In genomic region chr17:10338286-10338685, GRCm38 (mm10) we compare ENCODE assay signal across 11 mouse cellular contexts. TPM values are rescaled to one million over a fixed set of nuclear protein-coding genes. Genes with fewer than 3 reads are reported as not detected.
DNase-seq lines count a peak whose midpoint lies in the region; ATAC-seq lines count a peak whose summit lies in the region.
"Had no signal": no experiment of that assay in that cellular context is flagged by ENCODE, and none has a peak within 500 bp of the region (broad histone marks: within the 10 kb centered on the region; RNA-seq: fewer than 3 reads in every experiment).

No protein-coding gene starts in this region.

- no peak for ATAC-seq in heart, embryonic 11.5 days (replicated peaks; ENCODE audit: insufficient number of reproducible peaks, low FRiP score, low TSS enrichment)
- ATAC-seq in liver, embryonic 15.5 days (ENCODE audit: insufficient read depth) = peak; percentile 28; the same call in 1 of the 2 replicates
- no peak for ATAC-seq in megakaryocyte-erythroid progenitor cell, adult 5-6 weeks (replicated peaks; ENCODE audit: low FRiP score, low TSS enrichment, poor library complexity, severe bottlenecking)
- ATAC-seq: CD4-positive, CD25-positive, alpha-beta regulatory T cell, adult 4 months had no signal

- DNase-seq in heart, postnatal 25 days (ENCODE audit: low spot score) = no peak
- no peak for DNase-seq in liver
- DNase-seq in kidney, postnatal 25 days = peak; percentile 74 to 80
- peak; percentile 41 for DNase-seq in lung, postnatal 25 days (ENCODE audit: low spot score)
- DNase-seq in left cerebral cortex, adult 18-20 months (ENCODE audit: low spot score in 2 of 2) = no peak
- DNase-seq: gastrocnemius, postnatal 36 days; right cerebral cortex, postnatal 4 days had no signal

- H3K36me3 ChIP-seq in heart, embryonic 11.5 days (ENCODE audit: control insufficient read depth, insufficient read depth, low read length) = no peaks in the 10 kb centered on the region
- no peaks in the 10 kb centered on the region for H3K36me3 ChIP-seq in liver, embryonic 15.5 days (replicated peaks)

- intact Hi-C loops in heart, postnatal 25 days (cut with DNase I) = loop anchor here (5.0 kb wide), 1 partner anchor 154 kb away; no protein-coding TSS in a partner anchor

- no peaks in the 10 kb centered on the region for H3K27me3 ChIP-seq in heart, embryonic 11.5 days (ENCODE audit: control insufficient read depth, insufficient read depth, low read length)
- peaks cover 39% of the 10 kb centered on the region for H3K27me3 ChIP-seq in liver, embryonic 15.5 days

- H3K9ac ChIP-seq in heart, embryonic 11.5 days (ENCODE audit: low read depth, low read length) = no peak overlapping the region
- no peak overlapping the region for H3K9ac ChIP-seq in liver, embryonic 15.5 days

- peak overlapping the region; percentile 5; the same call in 1 of the 2 replicates for H3K4me2 ChIP-seq in heart, embryonic 11.5 days
- H3K4me2 ChIP-seq in liver, embryonic 15.5 days = no peak overlapping the region

- WGBS in heart, embryonic 11.5 days (ENCODE audit: insufficient replicate concordance) = 40% methylated on average over 10 of the region's 10 CpGs
- WGBS in liver, embryonic 15.5 days (ENCODE audit: insufficient replicate concordance) = 65% methylated on average over 10 of the region's 10 CpGs

- no peak overlapping the region for H3K4me3 ChIP-seq in heart, embryonic 11.5 days (ENCODE audit: low read depth, low read length)
- no peak overlapping the region for H3K4me3 ChIP-seq in liver, embryonic 15.5 days (replicated peaks)

- H3K9me3 ChIP-seq in heart, embryonic 11.5 days (replicated peaks; ENCODE audit: control insufficient read depth, low read length) = no peaks in the 10 kb centered on the region
- no peaks in the 10 kb centered on the region for H3K9me3 ChIP-seq in liver, embryonic 15.5 days (replicated peaks)

- H3K4me1 ChIP-seq in heart, embryonic 11.5 days (ENCODE audit: control insufficient read depth, insufficient read depth, low read length) = peaks cover 31% of the 10 kb centered on the region
- 0 out of 2 replicates have a peak, but pooled peaks cover 7% of the 10 kb centered on the region for H3K4me1 ChIP-seq in liver, embryonic 15.5 days (replicated peaks)

- H3K27ac ChIP-seq in heart, embryonic 11.5 days (ENCODE audit: low read depth, low read length) = peak overlapping the region; percentile 50
- no peak overlapping the region for H3K27ac ChIP-seq in liver, embryonic 15.5 days (replicated peaks)

RNA-seq across cellular contexts. Expression of gene Qk, which starts 18.6 kb away (rescaled TPM):
- 52.6 and 60.6 TPM in 2 replicates for polyA plus RNA-seq in heart, embryonic 11.5 days (2014; fragmentation: Nextera tagmentation; extraction: Ambion mirVana)
- 100 to 1,000 TPM; 444 to 447 TPM for total RNA-seq in heart, postnatal 25 days (2021)
- 6.4 and 7.1 TPM in 2 replicates for polyA plus RNA-seq in liver, embryonic 15.5 days (2015; fragmentation: Nextera tagmentation; extraction: Ambion mirVana)
- total RNA-seq in megakaryocyte-erythroid progenitor cell, adult 5-6 weeks (2014; fragmentation: Nextera tagmentation) = 78.7 and 96.3 TPM in 2 replicates
- 57.6 and 59.9 TPM in 2 replicates for total RNA-seq in megakaryocyte-erythroid progenitor cell, adult 5-6 weeks (2017)
- total RNA-seq in left cerebral cortex, adult 18-20 months (2021) = 100 to 1,000 TPM; 299 to 327 TPM

Comparison
In these comparisons a context has a peak if more than half of its experiments do, and no peak if none do; other contexts are left out.
1. DNase-seq: peak in kidney, postnatal 25 days (2 of 2) and lung, postnatal 25 days (single experiment); none in heart, postnatal 25 days (single experiment), liver (single experiment) and left cerebral cortex, adult 18-20 months (0 of 2).